Mouse (Mus musculus) urinary bladder, adult 2 months (tissue): Measurements from ENCODE around the gene Nutf2. TPM values are rescaled to one million over a fixed set of nuclear protein-coding genes. Genes with fewer than 3 reads are reported as not detected.
"Not testable (repeated sequence)": the region's sequence is repeated elsewhere in the genome, so short reads cannot be mapped to it uniquely, and the experiment has no call there.

ENCODE experiments used
- DNase-seq: peaks from one replicate; pipeline ENCODE4 v3.0.0; 2022; ENCODE audit warnings: low spot score
- polyA plus RNA-seq: library from polyadenylated mRNA; depleted of rRNA; stranded (reverse); fragments of >200 nt; gene quantifications from 2 replicates; pipeline ENCODE4 v1.2.3, GENCODE M21; 2012; rRNA removed

The Nutf2 gene
- polyA plus RNA-seq: 79.8 and 95.3 TPM in 2 replicates

DNA sequence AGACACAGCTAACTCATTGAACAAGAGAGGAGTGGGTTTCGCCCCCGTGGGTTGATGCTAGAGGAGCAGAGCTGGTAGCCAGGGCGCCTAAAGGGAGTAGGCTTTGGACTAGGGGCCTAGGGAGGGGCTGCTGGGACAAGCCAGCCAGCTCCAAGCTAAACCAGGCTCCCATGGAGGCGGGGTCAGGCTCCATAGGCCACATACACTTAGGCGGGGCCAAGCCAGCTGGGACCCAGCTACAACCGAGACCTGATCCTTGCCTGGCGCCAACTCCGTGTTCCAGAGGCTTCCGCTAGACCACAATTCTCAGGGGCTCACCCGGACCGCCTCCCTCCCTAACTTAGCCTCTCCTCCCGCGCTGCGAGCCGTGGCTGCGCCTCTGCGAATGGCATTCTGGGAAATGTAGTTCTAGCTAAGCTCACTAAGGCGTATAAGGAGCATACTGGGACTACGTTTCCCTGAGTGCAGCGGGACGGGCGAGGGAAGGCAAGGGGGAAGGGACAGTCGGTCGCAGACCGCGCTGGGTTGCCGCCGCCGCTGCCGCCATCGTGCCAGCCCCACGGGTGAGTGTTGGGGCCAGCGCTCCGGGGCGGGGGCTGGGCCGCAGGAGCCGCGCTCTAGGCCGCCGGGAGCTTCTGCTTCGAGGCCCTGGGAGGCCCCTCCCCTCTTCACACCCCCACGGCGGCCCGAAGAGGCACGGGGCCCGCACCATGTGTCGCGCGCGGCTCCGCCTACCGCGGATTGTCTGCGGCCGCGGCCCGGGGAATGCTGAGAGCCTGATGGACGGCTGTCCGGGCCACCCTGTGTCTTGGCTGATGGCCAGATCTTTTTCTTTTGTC, at the start of gene Nutf2:
TSS of gene Nutf2 (plus strand) at position 438 of the 839 bp plus-strand sequence.
- DNase-seq: peak; percentile 87

- no peak for DNase-seq
Observed at GRCm38 (mm10) chr8:105811061-105811460, 49.3 kb upstream of the Nutf2 start.

DNA sequence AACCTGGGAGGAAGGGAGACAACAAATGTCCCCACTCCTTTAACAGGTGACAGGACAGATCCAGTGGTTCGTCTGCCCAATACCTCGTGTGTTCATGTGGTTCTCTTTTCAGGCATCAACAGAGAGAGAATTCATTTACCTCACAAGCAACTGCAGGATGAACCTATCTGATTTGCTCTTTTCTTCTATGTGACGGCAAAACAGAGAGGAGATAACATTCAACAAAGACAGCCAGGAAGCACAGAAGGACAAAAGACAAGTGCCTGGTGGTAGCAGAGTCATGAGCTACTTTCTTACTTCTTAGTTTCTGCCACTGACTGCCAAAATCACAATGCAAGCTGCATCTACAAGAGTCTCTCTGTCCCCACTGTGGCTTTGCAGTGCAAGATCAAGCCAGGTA, 48.8 kb upstream of the Nutf2 start:
- no peak for DNase-seq

DNA sequence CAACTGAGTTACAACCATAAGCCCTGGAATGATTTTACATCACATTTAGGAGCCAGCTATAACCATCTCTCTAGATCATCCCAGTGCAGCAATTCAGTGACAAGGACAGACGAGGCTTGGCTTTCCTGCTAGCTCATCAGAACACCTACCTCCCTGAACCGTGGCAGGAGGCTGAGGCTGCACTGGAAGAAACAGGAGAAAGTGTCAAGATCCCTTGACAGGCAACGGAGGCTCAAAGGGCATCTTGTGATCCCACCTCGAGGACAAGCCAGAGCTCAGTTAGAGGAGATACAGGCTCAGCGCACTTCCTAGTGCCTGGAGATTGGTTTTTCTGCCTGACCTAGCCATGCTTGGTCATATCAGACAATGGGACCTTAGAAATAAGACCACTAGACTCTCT, 47.9 kb upstream of the Nutf2 start:
- DNase-seq: no peak

GRCm38 (mm10) chr8:105813241-105813640, 47.1 kb upstream of the Nutf2 start:
- DNase-seq: no peak

DNA sequence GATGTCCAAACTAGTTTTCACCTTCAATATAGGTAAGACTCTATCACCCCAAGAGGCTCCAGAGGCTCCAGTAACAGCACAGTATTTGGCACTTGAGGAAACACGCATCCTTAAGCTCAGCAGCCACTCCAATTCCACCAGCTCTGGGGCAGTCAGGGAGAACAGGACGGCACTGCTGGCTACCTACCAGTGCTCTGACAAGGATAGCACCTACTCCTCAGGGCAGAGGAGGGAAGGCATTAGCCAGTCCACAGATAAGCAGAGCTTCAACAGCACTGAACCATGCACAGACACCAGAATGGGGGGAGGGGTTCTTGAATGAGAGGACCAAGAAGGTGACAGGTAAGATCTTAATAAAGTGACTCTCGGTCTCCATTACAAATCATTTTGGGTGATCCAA, 40.7 kb upstream of the Nutf2 start:
- DNase-seq: no peak

DNA sequence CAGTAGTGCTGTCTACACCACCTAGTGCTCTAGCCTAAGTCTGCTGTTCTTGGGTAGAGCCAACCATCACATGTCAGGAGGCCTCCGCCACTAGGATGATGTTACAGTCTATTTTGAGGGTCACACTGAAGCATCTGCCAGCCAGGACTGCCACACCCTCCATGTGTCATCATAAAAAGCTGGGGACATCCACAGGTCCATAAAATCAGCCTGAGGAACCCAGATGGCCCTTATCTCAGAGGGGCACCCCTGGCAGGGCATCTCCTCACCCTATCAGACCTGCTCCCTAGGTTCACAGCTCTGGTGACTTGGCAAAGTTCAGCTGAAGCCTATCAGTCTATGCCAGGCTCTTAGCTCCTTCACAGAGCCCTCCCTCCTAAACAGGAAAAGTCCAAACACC, 39.5 kb upstream of the Nutf2 start:
- no peak for DNase-seq

DNA sequence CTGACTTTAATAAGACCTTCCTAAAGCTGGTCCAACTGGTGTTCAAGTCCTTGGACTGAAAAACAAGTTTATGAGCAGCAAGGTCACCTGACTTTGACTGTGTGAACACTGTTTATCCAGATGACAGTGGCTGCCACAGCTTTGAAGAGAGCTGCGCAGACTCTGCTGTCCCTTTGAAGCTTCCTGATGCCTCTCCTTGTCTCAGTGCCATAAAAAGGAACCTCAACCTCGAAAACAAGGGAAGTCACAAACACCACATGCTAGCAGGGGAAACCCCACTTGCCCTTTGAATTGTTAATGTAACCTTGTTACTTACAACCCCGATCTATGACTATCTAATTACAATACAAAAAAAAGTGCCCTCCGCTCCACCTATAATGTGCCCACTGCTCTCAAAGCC, 34.9 kb upstream of the Nutf2 start:
- DNase-seq: no peak

GRCm38 (mm10) chr8:105826379-105826778, 34.0 kb upstream of the Nutf2 start:
- no peak for DNase-seq

DNA sequence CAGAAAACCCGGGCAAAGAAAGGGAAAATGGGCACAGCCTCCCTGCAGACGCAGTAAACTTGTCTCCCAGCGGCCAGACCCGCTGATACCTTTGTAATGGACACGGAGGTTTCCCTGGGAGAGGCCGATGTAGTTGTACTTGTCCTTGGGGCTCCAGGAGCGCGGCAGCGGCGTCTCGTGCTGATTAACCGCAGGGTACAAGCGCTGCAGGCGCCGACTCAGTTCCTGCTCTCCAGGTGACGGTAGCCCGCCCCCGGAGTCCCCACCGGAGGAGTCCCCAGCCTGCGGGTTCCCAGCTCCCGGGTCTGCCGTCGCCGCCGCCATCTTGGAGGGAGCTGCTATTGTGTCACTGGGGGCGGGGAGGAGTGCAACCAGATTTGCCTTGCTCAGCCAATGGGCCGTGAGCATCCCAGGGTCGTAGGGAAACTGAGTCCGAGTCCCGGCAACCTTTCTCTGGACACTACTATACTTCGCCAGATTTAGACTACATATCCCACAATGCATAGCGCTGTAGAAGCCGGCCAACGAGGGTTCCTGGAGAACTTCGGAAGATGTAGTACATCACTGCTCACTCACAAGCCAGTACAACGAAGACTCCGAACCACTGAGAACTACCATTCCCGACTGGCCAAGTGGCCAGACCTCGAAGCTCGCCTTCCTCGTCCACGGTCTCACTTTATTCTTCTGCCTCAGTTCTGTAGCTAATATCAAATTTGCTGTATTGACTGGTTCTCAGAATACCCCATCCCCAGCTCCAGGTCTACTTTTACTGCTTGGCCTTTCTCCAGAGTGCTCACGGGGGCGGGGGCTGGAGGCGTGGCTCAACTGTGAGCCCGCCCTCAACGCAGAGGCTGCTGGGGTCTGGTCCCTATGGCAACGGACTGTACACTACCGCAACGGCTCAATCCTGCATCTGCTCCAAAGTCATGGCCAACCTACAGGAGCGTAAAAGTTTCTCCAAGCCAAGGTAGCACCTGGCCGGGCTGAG, 33.2 kb upstream of the Nutf2 start, which contains the start of the genes Ranbp10 and Tsnaxip1:
TSS of gene Ranbp10 (minus strand) at position 490 of the 988 bp plus-strand sequence.
TSS of gene Tsnaxip1 (plus strand) at position 871 of the 988 bp plus-strand sequence.
- peak; percentile 88 for DNase-seq

DNA sequence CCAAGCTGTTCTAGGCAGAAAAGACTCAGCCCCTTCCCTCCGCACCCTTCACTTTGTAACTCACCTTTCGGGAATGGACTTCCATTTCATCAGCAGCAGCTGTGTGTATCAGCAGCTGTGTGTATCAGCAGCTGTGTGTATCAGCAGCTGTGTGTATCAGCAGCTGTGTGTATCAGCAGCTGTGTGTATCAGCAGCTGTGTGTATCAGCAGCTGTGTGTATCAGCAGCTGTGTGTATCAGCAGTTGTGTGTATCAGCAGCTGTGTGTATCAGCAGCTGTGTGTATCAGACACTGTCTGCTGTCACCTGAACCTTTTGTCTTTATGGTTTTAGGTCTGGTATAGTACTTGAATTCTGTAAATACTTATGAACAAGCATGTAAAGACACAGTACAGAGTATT, 26.6 kb upstream of the Nutf2 start:
- not testable (repeated sequence) for DNase-seq

DNA sequence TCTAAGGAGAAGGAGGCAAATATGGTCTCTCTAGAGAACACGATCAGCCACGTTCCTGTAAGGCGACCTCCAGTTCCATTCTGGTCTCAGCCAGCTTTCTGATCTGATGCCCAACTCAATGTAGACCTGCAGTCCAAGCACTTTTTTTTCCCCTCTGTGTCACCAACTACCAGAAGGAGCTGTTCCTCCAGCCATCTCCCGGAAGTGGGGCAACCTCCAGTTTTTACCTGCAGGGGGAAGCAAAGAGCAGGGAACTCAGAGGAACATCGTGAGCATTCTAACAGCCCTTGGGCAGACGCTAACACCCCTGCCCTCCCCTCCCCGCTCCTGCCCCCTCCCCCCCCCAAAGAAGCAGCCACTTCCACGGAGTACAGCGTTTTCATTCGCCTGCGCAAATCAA, 25.1 kb upstream of the Nutf2 start:
- peak; percentile 48 for DNase-seq

GRCm38 (mm10) chr8:105836991-105837390, 23.4 kb upstream of the Nutf2 start:
- DNase-seq: no peak

- DNase-seq: no peak
Observed at GRCm38 (mm10) chr8:105839209-105839608, 21.2 kb upstream of the Nutf2 start.

DNA sequence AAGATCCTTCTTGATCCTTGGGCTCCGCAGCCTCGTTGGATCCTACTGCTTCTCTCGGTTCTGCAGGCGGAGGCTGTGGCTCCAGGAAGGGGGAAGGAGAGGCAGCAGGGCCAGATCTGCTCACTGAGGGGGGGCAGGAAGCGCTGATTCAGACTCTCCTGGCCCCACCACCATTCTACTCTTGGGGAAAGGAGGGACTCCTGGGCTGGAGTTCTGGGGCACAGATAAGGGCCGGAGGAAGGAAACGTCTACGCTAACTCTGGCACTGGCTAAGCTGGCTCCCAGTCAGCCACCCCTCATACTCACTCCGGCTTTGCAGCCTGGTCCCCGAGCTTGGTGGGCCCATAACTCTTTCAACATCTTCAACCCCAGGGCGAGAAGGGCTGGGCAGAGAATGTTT, 13.7 kb upstream of the Nutf2 start:
- no peak for DNase-seq

DNA sequence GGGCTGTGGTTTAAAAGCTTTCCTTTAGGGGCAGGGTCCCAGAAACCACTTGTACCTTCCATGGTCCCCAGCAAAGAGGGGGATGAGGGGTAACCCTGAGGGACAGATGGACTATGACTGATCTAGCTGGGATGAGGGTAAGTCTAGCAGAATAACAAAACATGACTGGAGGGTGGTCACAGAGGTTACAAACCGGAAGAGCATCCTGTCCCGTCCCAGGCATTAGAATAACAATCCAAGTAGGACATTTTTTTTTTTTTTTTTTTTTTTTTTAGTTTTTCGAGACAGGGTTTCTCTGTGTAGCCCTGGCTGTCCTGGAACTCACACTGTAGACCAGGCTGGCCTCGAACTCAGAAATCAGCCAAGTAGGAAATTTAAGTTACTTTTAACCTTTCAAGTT, 10.4 kb upstream of the Nutf2 start:
- no peak for DNase-seq

- DNase-seq: no peak
Observed at GRCm38 (mm10) chr8:105850611-105851010, 9.8 kb upstream of the Nutf2 start.

DNA sequence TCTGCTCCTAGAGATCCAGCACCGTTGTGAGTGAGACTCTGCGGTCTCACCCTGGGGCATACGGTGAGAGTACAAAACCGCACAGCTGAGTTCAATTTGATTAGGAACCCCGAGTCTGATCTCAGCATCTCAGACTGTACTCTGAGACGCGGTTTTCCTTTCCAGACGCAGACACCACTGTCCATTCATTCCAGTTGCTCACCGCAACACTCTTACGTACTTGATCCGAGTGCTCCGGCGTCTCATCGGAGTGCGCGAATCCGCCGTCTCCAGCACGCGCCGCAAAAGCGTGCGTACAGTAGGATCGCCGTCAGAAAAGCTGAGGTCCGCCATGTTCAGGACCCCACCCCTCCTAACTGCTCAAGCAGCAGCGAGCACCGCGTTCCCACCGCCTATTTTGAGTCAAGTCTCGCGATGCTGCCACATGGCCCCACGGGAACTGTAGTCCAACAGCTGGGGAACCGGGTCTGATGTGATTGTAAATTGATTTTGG, 8.7 kb upstream of the Nutf2 start:
- peak; percentile 67 for DNase-seq

GRCm38 (mm10) chr8:105852146-105852729, 8.1 kb upstream of the Nutf2 start:
- DNase-seq: no peak

GRCm38 (mm10) chr8:105853178-105853577, 7.2 kb upstream of the Nutf2 start, which contains the start of gene Cenpt:
Cenpt (minus strand) TSS chr8:105853278.
- DNase-seq: no peak

GRCm38 (mm10) chr8:105854303-105854702, 6.1 kb upstream of the Nutf2 start:
- no peak for DNase-seq
